Mouse (Mus musculus) forebrain, embryonic 14.5 days (tissue): Measurements from ENCODE around the gene Arsb. TPM values are rescaled to one million over a fixed set of nuclear protein-coding genes. Genes with fewer than 3 reads are reported as not detected.
"Not testable (repeated sequence)": the region's sequence is repeated elsewhere in the genome, so short reads cannot be mapped to it uniquely, and the experiment has no call there.

Source experiments
- ATAC-seq: fragments of 200-750 bp; cut with Nextera tagmentation; 2 replicates; pipeline ENCODE4 v1.8.0; 2017; ENCODE audit warnings: mild to moderate bottlenecking, moderate library complexity
- DNase-seq: peaks from one replicate; pipeline ENCODE4 v3.0.0-alpha.2; 2015; ENCODE audit warnings: low spot score
- H3K27ac ChIP-seq: fragments of 300-500 bp; sonication (generic); 2 replicates; pipeline ENCODE4 v1.5.1; 2014; ENCODE audit warnings: low read depth, mild to moderate bottlenecking, control low read depth, low read length, moderate library complexity
- H3K27me3 ChIP-seq: fragments of 300-500 bp; sonication (generic); replicated peaks from 2 replicates; pipeline ENCODE4 v1.6.1; 2014; ENCODE audit warnings: low read length, control low read depth, mixed read lengths; ENCODE audit not compliant: control insufficient read depth, insufficient read depth
- H3K36me3 ChIP-seq: fragments of 300-500 bp; sonication (generic); 2 replicates; pipeline ENCODE4 v1.6.1; 2014; ENCODE audit warnings: low read length, control low read depth; ENCODE audit not compliant: control insufficient read depth, insufficient read depth
- H3K4me1 ChIP-seq: fragments of 300-500 bp; sonication (generic); 2 replicates; pipeline ENCODE4 v1.6.1; 2014; ENCODE audit warnings: antibody characterized with exemption, low read length, control low read depth; ENCODE audit not compliant: control insufficient read depth, insufficient read depth
- H3K4me2 ChIP-seq: fragments of 300-500 bp; sonication (generic); 2 replicates; pipeline ENCODE4 v1.6.1; 2014; ENCODE audit warnings: mild to moderate bottlenecking, control low read depth, low read length
- H3K4me3 ChIP-seq: fragments of 300-500 bp; sonication (generic); 2 replicates; pipeline ENCODE4 v1.5.1; 2014; ENCODE audit warnings: low read depth, low read length, control low read depth
- H3K9ac ChIP-seq: fragments of 300-500 bp; sonication (generic); 2 replicates; pipeline ENCODE4 v1.6.1; 2014; ENCODE audit warnings: mild to moderate bottlenecking, low read length, control low read depth, moderate library complexity
- H3K9me3 ChIP-seq: fragments of 300-500 bp; sonication (generic); replicated peaks from 2 replicates; pipeline ENCODE4 v1.6.1; 2016; ENCODE audit warnings: low read length, control low read depth, mixed read lengths; ENCODE audit not compliant: control insufficient read depth
- WGBS: fragments of 180-500 bp; shearing (Covaris S2); extraction: QIAGEN DNeasy Blood & Tissue Kit; methylation state at CpG from one replicate; pipeline ENCODE4 v1.1.7; 2014; 5-methylcytosine and 5-hydroxymethylcytosine counted together
- microRNA-seq: library from miRNA; unstranded; fragments of <30 nt; microRNA quantifications from one replicate; pipeline ENCODE4, GENCODE M21; 2016
- polyA plus RNA-seq: library from polyadenylated mRNA; unstranded; fragments of >200 nt; fragmentation: Nextera tagmentation; extraction: Ambion mirVana; gene quantifications from 2 replicates; pipeline ENCODE4 v1.2.1, GENCODE M21; 2014

The Arsb gene
- polyA plus RNA-seq, 1 experiment from 2014 or later, result 10.0 TPM

- H3K4me2 ChIP-seq, H3K27ac ChIP-seq, ATAC-seq, DNase-seq, H3K4me3 ChIP-seq, H3K27me3 ChIP-seq, H3K9me3 ChIP-seq, H3K9ac ChIP-seq, H3K4me1 ChIP-seq, H3K36me3 ChIP-seq: not testable (repeated sequence)
- WGBS, result 89% methylated on average over 8 of the region's 8 CpGs
Measured at GRCm38 (mm10) chr13:93985750-93986149, 214.3 kb downstream of the Arsb start.

- no peak overlapping the region for H3K27ac ChIP-seq
- H3K9ac ChIP-seq, result no peak overlapping the region
- no peaks in the 10 kb centered on the region for H3K9me3 ChIP-seq
- no peaks in the 10 kb centered on the region for H3K36me3 ChIP-seq
- no peak overlapping the region for H3K4me2 ChIP-seq
- 69% methylated on average over 7 of the region's 7 CpGs for WGBS
- ATAC-seq, result no peak
- no peaks in the 10 kb centered on the region for H3K4me1 ChIP-seq
- DNase-seq, result no peak
- no peaks in the 10 kb centered on the region for H3K27me3 ChIP-seq
- no peak overlapping the region for H3K4me3 ChIP-seq
Measured at GRCm38 (mm10) chr13:93987611-93988010, 216.2 kb downstream of the Arsb start.

GRCm38 (mm10) chr13:93989208-93989607 lies 217.8 kb downstream of the Arsb start:
- Histone ChIP-seq H3K27me3 (no peaks in the 10 kb centered on the region), H3K9me3 (no peaks in the 10 kb centered on the region), H3K27ac (no peak overlapping the region), H3K4me1 (no peaks in the 10 kb centered on the region), H3K4me2 (no peak overlapping the region), H3K9ac (no peak overlapping the region), H3K4me3 (no peak overlapping the region), H3K36me3 (no peaks in the 10 kb centered on the region)
- DNase-seq (no peak), ATAC-seq (no peak)
- WGBS, result 72% methylated on average over 4 of the region's 4 CpGs

- no peak overlapping the region for H3K4me2 ChIP-seq
- H3K27me3 ChIP-seq, result no peaks in the 10 kb centered on the region
- 88% methylated on average over 11 of the region's 11 CpGs for WGBS
- ATAC-seq (no peak), DNase-seq (no peak)
- no peak overlapping the region for H3K27ac ChIP-seq
- H3K4me1 ChIP-seq, result no peaks in the 10 kb centered on the region
- H3K9ac ChIP-seq, result no peak overlapping the region
- H3K9me3 ChIP-seq, result no peaks in the 10 kb centered on the region
- no peaks in the 10 kb centered on the region for H3K36me3 ChIP-seq
- no peak overlapping the region for H3K4me3 ChIP-seq
Measured at GRCm38 (mm10) chr13:93989736-93990611, 218.5 kb downstream of the Arsb start.

GRCm38 (mm10) chr13:93990841-93991240 lies 219.4 kb downstream of the Arsb start:
- WGBS, result 89% methylated on average over 3 of the region's 3 CpGs
- Histone ChIP-seq H3K27ac (no peak overlapping the region), H3K36me3 (no peaks in the 10 kb centered on the region), H3K4me1 (no peaks in the 10 kb centered on the region), H3K9ac (no peak overlapping the region), H3K4me3 (no peak overlapping the region), H3K27me3 (no peaks in the 10 kb centered on the region), H3K4me2 (no peak overlapping the region), H3K9me3 (no peaks in the 10 kb centered on the region)
- no peak for DNase-seq
- no peak for ATAC-seq

- Histone ChIP-seq H3K27ac (no peak overlapping the region), H3K9me3 (no peaks in the 10 kb centered on the region), H3K36me3 (no peaks in the 10 kb centered on the region), H3K4me2 (no peak overlapping the region), H3K4me3 (no peak overlapping the region), H3K27me3 (no peaks in the 10 kb centered on the region), H3K4me1 (no peaks in the 10 kb centered on the region), H3K9ac (no peak overlapping the region)
- ATAC-seq (no peak), DNase-seq (no peak)
- 91% methylated on average over 5 of the region's 5 CpGs for WGBS
Measured at GRCm38 (mm10) chr13:93992342-93992882, 221.0 kb downstream of the Arsb start.

Small RNAs within 50 kb of the gene (microRNA-seq; reads per million reads assigned to microRNA genes)
- gene Gm25534 (not detected), gene Mir5624 (not detected)

Other genes starting within 250 kb of the Arsb start
- gene Bhmt, start 133.7 kb upstream of the Arsb start, polyA plus RNA-seq, result 0.11 and 0.18 TPM in 2 replicates
- not detected in 2 replicates for gene Bhmt2, start 97.3 kb upstream of the Arsb start, polyA plus RNA-seq
- gene Dmgdh, start 97.2 kb upstream of the Arsb start, polyA plus RNA-seq, result 0.10 TPM in 1 of 2 replicates, not detected in the other